Mouse (Mus musculus) forebrain, embryonic 12.5 days (tissue): ENCODE data around the gene Amz1. TPM values are rescaled to one million over a fixed set of nuclear protein-coding genes. Genes with fewer than 3 reads are reported as not detected.

Experiments
- ATAC-seq: fragments of 200-750 bp; cut with Nextera tagmentation; 2 replicates; pipeline ENCODE4 v1.8.0; 2017; ENCODE audit warnings: moderate TSS enrichment; ENCODE audit not compliant: low FRiP score
- H3K27ac ChIP-seq: fragments of 300-500 bp; sonication (generic); 2 replicates; pipeline ENCODE4 v1.5.1; 2016; ENCODE audit warnings: mild to moderate bottlenecking
- H3K27me3 ChIP-seq: fragments of 300-500 bp; sonication (generic); 2 replicates; pipeline ENCODE4 v1.6.1; 2016; ENCODE audit warnings: mild to moderate bottlenecking
- H3K36me3 ChIP-seq: fragments of 300-500 bp; sonication (generic); replicated peaks from 2 replicates; pipeline ENCODE4 v1.6.1; 2016; ENCODE audit warnings: mild to moderate bottlenecking
- H3K4me1 ChIP-seq: fragments of 300-500 bp; sonication (generic); 2 replicates; pipeline ENCODE4 v1.6.1; 2016
- H3K4me2 ChIP-seq: fragments of 300-500 bp; sonication (generic); 2 replicates; pipeline ENCODE4 v1.6.1; 2016; ENCODE audit warnings: mild to moderate bottlenecking, moderate library complexity
- H3K4me3 ChIP-seq: fragments of 300-500 bp; sonication (generic); replicated peaks from 2 replicates; pipeline ENCODE4 v1.5.1; 2016; ENCODE audit warnings: mild to moderate bottlenecking
- H3K9ac ChIP-seq: fragments of 300-500 bp; sonication (generic); 2 replicates; pipeline ENCODE4 v1.6.1; 2016; ENCODE audit warnings: mild to moderate bottlenecking
- H3K9me3 ChIP-seq: fragments of 300-500 bp; sonication (generic); 2 replicates; pipeline ENCODE4 v1.6.1; 2016
- WGBS: fragments of 180-500 bp; shearing (Covaris S2); methylation state at CpG from one replicate; pipeline ENCODE4 v1.1.7; 2016; 5-methylcytosine and 5-hydroxymethylcytosine counted together
- polyA plus RNA-seq: library from polyadenylated mRNA; unstranded; fragments of >200 nt; fragmentation: Nextera tagmentation; extraction: Ambion mirVana; gene quantifications from 2 replicates; pipeline ENCODE4 v1.2.1, GENCODE M21; 2016

Gene Amz1
- polyA plus RNA-seq, 1 experiment from 2014 or later, result 1.8 TPM

- Histone ChIP-seq H3K36me3 (no peaks in the 10 kb centered on the region), H3K27me3 (no peaks in the 10 kb centered on the region), H3K27ac (no peak overlapping the region), H3K9me3 (no peaks in the 10 kb centered on the region), H3K4me1 (peaks cover 20% of the 10 kb centered on the region), H3K4me2 (no peak overlapping the region), H3K4me3 (no peak overlapping the region), H3K9ac (no peak overlapping the region)
- WGBS, result 81% methylated on average over 7 of the region's 7 CpGs
- ATAC-seq, result no peak
Observed at GRCm38 (mm10) chr5:140798158-140798557, 74.2 kb downstream of the Amz1 start.

GRCm38 (mm10) chr5:140798775-140799174 lies 74.8 kb downstream of the Amz1 start:
- H3K9me3 ChIP-seq, result no peaks in the 10 kb centered on the region
- H3K4me3 ChIP-seq, result no peak overlapping the region
- ATAC-seq, result no peak
- H3K36me3 ChIP-seq, result no peaks in the 10 kb centered on the region
- no peak overlapping the region for H3K9ac ChIP-seq
- no peaks in the 10 kb centered on the region for H3K27me3 ChIP-seq
- 85% methylated on average over 5 of the region's 5 CpGs for WGBS
- peaks cover 20% of the 10 kb centered on the region for H3K4me1 ChIP-seq
- H3K27ac ChIP-seq, result no peak overlapping the region
- no peak overlapping the region for H3K4me2 ChIP-seq

- H3K27ac ChIP-seq, result no peak overlapping the region
- no peaks in the 10 kb centered on the region for H3K36me3 ChIP-seq
- no peak overlapping the region for H3K4me3 ChIP-seq
- no peaks in the 10 kb centered on the region for H3K9me3 ChIP-seq
- peaks cover 20% of the 10 kb centered on the region for H3K4me1 ChIP-seq
- 72% methylated on average over 2 of the region's 2 CpGs for WGBS
- no peak for ATAC-seq
- no peak overlapping the region for H3K9ac ChIP-seq
- H3K27me3 ChIP-seq, result no peaks in the 10 kb centered on the region
- H3K4me2 ChIP-seq, result no peak overlapping the region
Observed at GRCm38 (mm10) chr5:140799190-140799589, 75.3 kb downstream of the Amz1 start.

GRCm38 (mm10) chr5:140800288-140800923 lies 76.5 kb downstream of the Amz1 start:
- no peak overlapping the region for H3K9ac ChIP-seq

GRCm38 (mm10) chr5:140801782-140802181 lies 77.9 kb downstream of the Amz1 start:
- no peak overlapping the region for H3K4me3 ChIP-seq
- 96% methylated on average over 5 of the region's 5 CpGs for WGBS
- no peak for ATAC-seq

More at GRCm38 (mm10) chr5:140800288-140800923, 76.5 kb downstream of the Amz1 start:
- no peak overlapping the region for H3K27ac ChIP-seq
- no peaks in the 10 kb centered on the region for H3K27me3 ChIP-seq
- no peaks in the 10 kb centered on the region for H3K9me3 ChIP-seq
- peaks cover 24% of the 10 kb centered on the region for H3K4me1 ChIP-seq
- H3K4me3 ChIP-seq, result no peak overlapping the region
- no peak overlapping the region for H3K4me2 ChIP-seq
- WGBS, result 88% methylated on average over 6 of the region's 6 CpGs
- no peak for ATAC-seq
- H3K36me3 ChIP-seq, result no peaks in the 10 kb centered on the region

GRCm38 (mm10) chr5:140806252-140806651 lies 82.3 kb downstream of the Amz1 start:
- ATAC-seq, result no peak
- no peak overlapping the region for H3K4me2 ChIP-seq
- no peak overlapping the region for H3K9ac ChIP-seq
- no peaks in the 10 kb centered on the region for H3K9me3 ChIP-seq
- H3K4me3 ChIP-seq, result no peak overlapping the region
- H3K36me3 ChIP-seq, result no peaks in the 10 kb centered on the region
- no peaks in the 10 kb centered on the region for H3K27me3 ChIP-seq
- 88% methylated on average over 2 of the region's 2 CpGs for WGBS
- no peak overlapping the region for H3K27ac ChIP-seq
- peaks cover 14% of the 10 kb centered on the region for H3K4me1 ChIP-seq

More at GRCm38 (mm10) chr5:140801782-140802181, 77.9 kb downstream of the Amz1 start:
- no peaks in the 10 kb centered on the region for H3K9me3 ChIP-seq
- no peak overlapping the region for H3K27ac ChIP-seq
- H3K4me1 ChIP-seq, result peaks cover 24% of the 10 kb centered on the region
- no peaks in the 10 kb centered on the region for H3K27me3 ChIP-seq
- H3K4me2 ChIP-seq, result no peak overlapping the region
- no peak overlapping the region for H3K9ac ChIP-seq
- H3K36me3 ChIP-seq, result no peaks in the 10 kb centered on the region

GRCm38 (mm10) chr5:140806939-140807338 lies 83.0 kb downstream of the Amz1 start:
- Histone ChIP-seq H3K4me3 (no peak overlapping the region), H3K9me3 (no peaks in the 10 kb centered on the region), H3K36me3 (no peaks in the 10 kb centered on the region), H3K27me3 (no peaks in the 10 kb centered on the region), H3K4me2 (no peak overlapping the region), H3K27ac (no peak overlapping the region), H3K9ac (no peak overlapping the region), H3K4me1 (peaks cover 19% of the 10 kb centered on the region)
- ATAC-seq, result no peak
- WGBS, result 54% methylated on average over 2 of the region's 2 CpGs

Other genes starting within 250 kb of the Amz1 start
- gene Chst12, start 218.6 kb upstream of the Amz1 start, polyA plus RNA-seq, result 9.7 and 11.1 TPM in 2 replicates
- gene Grifin, start 159.1 kb upstream of the Amz1 start, polyA plus RNA-seq, result not detected in 2 replicates
- 30.9 and 32.8 TPM in 2 replicates for gene Lfng, start 116.8 kb upstream of the Amz1 start, polyA plus RNA-seq
- gene Ttyh3, start 75.1 kb upstream of the Amz1 start, polyA plus RNA-seq, result 84.5 and 88.0 TPM in 2 replicates
- 30.7 and 31.2 TPM in 2 replicates for gene Iqce, start 21.7 kb upstream of the Amz1 start, polyA plus RNA-seq
- gene Brat1, start 19.1 kb upstream of the Amz1 start, polyA plus RNA-seq, result 20.5 and 24.0 TPM in 2 replicates
- gene Gna12, start 106.3 kb downstream of the Amz1 start, polyA plus RNA-seq, result 11.8 and 23.9 TPM in 2 replicates